Mouse (Mus musculus) frontal cortex, postnatal 36 days (tissue): ENCODE data around the gene Asf1b.
A peak's percentile ranks its signal among the peaks of the same experiment; 100 is the strongest.
"Not testable (repeated sequence)": the region's sequence is repeated elsewhere in the genome, so short reads cannot be mapped to it uniquely, and the experiment has no call there.

Experiments
- DNase-seq, 2 experiments: peaks; one replicate each; pipeline ENCODE4 v3.0.0; 2022; ENCODE audit warnings: low spot score in 2 of 2

Asf1b gene

GRCm38 (mm10) chr8:83996567-83997505 lies 41.5 kb downstream of the Asf1b start:
- peak; percentile 70 for DNase-seq

DNA sequence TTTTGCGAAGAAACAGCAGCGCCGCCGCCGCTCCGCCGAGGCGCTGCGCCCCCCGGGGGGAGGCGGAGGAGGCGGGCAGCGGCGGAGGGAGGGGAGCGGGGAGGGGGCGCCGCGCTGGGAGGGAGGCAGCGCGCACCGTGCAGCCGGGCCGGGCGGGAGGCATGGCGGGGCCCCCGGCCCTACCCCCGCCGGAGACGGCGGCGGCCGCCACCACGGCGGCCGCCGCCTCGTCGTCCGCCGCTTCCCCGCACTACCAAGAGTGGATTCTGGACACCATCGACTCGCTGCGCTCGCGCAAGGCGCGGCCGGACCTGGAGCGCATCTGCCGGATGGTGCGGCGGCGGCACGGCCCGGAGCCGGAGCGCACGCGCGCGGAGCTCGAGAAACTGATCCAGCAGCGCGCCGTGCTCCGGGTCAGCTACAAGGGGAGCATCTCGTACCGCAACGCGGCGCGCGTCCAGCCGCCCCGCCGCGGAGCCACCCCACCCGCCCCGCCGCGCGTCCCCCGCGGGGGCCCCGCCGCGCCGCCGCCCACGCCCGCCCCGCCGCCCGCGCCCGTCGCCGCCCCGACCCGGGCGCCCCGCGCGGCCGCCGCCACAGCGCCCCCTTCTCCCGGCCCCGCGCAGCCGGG lies 42.3 kb downstream of the Asf1b start, which contains the start of gene Samd1:
Gene Samd1 (plus strand): TSS at position 162 of the 631 bp plus-strand sequence.
- peak; percentile 46 to 63 for DNase-seq

DNA sequence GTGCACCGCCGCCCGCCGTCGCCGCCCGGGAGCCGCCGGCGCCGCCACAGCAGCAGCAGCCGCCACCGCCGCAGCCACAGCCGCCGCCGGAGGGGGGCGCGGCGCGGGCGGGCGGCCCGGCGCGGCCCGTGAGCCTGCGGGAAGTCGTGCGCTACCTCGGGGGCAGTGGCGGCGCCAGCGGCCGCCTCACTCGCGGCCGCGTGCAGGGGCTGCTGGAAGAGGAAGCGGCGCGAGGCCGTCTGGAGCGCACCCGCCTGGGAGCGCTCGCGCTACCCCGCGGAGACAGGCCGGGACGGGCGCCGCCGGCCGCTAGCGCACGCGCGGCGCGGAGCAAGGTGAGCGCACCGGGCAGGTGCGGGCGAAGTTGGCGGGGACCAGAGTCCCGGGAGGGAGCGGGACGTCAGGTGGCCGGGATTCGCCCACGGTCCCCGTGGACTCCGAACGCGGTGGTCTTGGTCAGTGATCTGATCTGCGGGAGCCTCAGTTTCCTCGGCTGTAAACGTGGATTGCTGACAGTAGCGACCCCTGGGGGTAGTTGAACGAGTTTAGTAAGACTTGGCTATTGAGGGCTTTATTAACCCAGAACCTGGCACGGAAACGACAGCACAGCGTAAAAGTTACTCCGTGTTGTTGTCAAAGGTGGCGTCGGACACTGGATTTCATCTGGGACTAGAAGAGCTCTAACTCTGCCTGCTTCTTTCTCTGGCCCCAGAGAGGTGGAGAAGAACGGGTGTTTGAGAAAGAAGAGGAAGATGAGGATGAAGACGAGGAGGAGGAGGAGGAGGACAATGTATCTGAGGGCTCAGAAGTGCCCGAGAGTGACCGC lies 43.1 kb downstream of the Asf1b start:
- DNase-seq, result peak in 1 of 2 experiments; percentile 38

GRCm38 (mm10) chr8:83999057-83999705 lies 43.9 kb downstream of the Asf1b start:
- no peak for DNase-seq

GRCm38 (mm10) chr8:83999825-84000224 lies 44.5 kb downstream of the Asf1b start:
- no peak for DNase-seq

GRCm38 (mm10) chr8:84001281-84002000 lies 46.1 kb downstream of the Asf1b start, which contains the start of gene 1700067K01Rik:
TSS of gene 1700067K01Rik (plus strand) at chr8:84001502.
- DNase-seq, result no peak

- DNase-seq, result no peak
These were observed 47.8 kb downstream of the Asf1b start for GRCm38 (mm10) chr8:84002957-84003611.

GRCm38 (mm10) chr8:84003612-84004246 lies 48.4 kb downstream of the Asf1b start:
- DNase-seq, result no peak

GRCm38 (mm10) chr8:84004533-84005201 lies 49.4 kb downstream of the Asf1b start:
- peak; percentile 91 to 93 for DNase-seq

DNA sequence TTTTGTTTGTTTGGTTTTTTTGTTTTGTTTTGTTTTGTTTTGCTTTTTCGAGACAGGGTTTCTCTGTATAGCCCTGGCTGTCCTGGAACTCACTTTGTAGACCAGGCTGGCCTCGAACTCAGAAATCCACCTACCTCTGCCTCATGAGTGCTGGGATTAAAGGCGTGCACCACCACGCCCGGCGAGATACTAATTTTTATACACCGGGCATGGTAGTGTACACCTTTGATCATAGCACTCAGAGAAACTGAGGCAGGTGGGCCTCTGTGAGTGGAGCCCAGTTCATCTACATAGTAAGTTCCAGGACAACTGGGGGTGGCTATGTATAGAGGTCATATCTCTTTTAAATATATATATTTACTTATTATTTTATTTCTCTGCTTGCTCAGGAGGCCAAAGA lies 50.2 kb downstream of the Asf1b start:
- DNase-seq, result not testable (repeated sequence)

DNA sequence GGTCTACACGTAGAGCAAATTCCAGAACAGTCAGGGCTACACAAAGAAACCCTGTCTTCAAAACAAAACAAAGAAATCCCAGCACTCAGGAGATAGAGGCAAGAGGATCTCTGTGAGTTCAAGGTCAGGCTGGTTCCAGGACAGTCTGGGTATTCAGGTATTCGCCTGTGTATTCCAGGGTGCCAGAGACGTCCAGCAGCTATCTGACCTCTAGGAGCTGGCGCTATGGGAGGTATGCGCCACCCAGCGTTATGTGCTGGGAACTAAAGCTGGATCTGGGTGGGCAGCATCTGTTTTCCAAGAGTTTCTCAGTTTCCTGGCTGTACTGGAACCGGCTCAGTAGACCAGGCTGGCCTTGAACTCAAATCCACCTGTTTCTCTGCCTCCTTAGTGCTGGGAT lies 53.1 kb downstream of the Asf1b start:
- DNase-seq, result no peak

DNA sequence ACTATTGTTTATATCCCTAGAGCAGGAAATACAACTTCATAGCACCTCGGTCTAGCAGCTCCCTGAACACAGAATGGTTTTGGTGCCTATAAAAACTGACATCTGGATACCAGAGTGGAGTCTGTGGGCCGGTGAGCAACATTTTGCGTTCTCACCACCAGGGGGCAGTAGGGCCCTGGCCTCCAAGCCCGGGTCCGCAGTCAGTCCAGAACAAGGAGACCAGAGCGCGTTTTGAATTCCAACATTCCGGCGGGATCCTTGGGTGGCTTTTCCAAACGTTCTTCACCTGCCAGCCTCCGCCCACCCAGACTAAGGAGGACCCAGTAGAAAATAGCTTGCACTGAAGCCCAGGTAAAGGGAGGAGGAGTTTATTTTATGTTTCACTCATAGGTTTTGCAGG lies 54.6 kb downstream of the Asf1b start:
- DNase-seq, result peak; percentile 86 to 89

DNA sequence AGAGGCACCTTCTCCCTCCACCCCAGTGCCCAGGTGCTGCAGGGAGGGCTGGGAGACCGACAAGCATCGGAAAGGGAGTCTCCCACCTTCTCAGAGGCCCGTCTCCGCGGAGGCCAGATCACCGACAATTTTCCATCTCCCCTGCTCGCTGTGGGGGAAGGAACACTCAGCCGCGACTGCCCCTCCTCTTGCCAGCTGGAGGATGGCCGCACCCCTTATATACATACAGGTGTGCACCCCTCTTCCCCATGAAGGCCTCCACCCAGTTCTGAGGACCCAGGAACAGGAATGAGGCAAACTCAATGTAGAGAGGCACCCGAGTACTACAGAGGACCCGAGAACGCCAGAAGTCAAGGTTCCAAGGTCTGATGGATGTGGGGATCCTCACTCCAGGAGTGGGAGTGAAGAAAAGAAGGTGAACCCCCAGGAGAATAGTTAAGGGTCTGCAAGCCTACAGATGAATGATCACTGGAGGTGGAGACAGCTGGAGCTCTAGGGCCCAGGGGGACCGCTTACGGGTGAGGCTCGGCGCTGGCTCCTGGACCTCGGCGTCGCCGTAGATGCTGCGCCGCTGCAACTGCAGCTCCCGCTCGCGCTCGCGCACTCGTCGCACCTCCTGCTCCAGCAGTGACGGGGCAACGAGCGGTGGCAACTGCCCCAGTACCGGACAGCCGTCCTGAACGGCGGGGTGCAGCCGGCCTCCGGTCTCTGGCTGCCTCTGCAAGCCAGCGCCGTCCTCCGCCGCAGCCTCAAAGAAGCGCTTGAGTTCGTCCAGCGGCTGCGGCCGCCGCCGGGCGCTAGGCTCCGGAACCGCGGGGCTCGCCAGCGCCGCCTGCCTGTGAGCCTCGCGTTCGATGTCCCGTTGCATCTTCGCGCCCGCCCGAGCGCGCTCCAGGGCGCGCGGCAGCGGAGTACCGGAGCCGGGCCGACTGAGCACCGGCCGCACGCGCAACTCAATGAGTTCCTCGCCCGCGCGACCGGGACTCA lies 55.6 kb downstream of the Asf1b start:
- DNase-seq, result peak in 1 of 2 experiments; percentile 64

- DNase-seq, result no peak
These were observed 56.6 kb downstream of the Asf1b start, which contains the start of gene 2210011C24Rik for GRCm38 (mm10) chr8:84011705-84012498. TSS of gene 2210011C24Rik (minus strand) at chr8:84012171.

- no peak for DNase-seq
These were observed 57.3 kb downstream of the Asf1b start for GRCm38 (mm10) chr8:84012499-84013165.

DNA sequence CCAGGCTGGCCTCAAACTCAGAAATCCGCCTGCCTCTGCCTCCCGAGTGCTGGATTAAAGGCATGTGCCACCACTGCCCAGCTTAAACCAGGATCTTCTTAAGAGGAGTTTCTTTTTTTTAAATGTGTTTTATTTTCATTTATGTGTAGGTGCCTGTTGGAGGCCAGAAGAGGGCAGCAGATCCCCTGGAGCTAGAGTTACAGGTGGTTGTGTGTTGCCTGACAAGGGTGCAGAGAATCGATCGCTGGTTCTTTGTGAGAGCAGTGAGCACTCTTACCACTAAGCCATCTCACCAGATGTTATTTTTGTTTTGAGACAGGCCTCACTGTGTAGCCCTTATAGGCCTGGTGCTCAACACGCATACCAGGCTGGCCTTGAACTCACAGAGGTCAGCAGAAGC lies 60.5 kb downstream of the Asf1b start:
- no peak for DNase-seq
